Mouse (Mus musculus) testis, adult 2 months (tissue): ENCODE data around the gene Emilin3.

Experiments used
- CTCF ChIP-seq: fragments of 200-500 bp; IDR thresholded peaks from 2 replicates; pipeline ENCODE4 v1.5.1; 2012; ENCODE audit warnings: low read depth, mild to moderate bottlenecking, inconsistent platforms, low read length, moderate library complexity; ENCODE audit not compliant: control insufficient read depth, insufficient read depth, insufficient replicate concordance
- POLR2A ChIP-seq: fragments of 200-500 bp; IDR thresholded peaks from 2 replicates; pipeline ENCODE4 v1.6.1; 2012; ENCODE audit warnings: low read depth, mild to moderate bottlenecking, inconsistent platforms, low read length, moderate library complexity; ENCODE audit not compliant: control insufficient read depth

- TF ChIP-seq POLR2A (no peak), CTCF (no peak)
Measured at GRCm38 (mm10) chr2:160869446-160869845, 42.7 kb downstream of the Emilin3 start.
